8 mouse cellular contexts compared by ENCODE assay signal in the genomic region with DNA sequence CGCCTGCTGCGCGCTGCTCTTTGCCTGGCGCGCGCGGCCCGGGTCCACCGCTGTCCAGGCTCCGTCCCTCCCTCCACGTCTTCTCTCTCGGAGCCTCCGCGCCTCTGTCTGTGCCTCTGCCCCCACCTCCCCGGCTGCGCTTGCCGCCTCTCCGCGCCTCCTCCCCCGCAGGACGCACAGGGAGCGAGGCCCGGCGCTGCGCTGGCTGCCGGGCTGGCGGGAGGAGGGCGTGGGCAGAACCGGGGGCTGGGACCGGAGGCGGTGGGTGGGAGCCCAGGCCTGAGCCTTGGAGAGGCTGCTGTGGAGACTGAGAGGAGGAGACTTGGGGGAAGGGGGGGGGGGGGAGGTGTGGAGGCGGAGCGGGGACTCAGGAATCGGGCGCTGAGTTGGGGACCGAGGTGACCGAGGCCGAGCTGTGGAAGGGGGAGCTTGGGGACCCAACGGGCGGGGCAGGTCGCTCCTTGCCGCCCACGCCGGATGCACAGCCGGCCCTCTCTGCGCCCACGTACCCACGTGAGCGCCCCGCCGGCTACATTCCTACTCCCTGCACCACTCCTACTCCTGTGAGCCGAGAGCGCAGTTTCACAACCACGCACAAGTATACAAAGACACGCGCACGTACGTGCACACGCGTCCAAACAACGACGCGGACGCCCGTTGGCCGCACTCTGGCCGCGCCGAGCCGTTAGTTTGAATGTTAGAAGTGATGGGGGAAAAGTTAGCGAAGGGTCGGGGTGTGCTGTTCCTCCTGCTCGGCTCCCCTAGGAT. TPM values are rescaled to one million over a fixed set of nuclear protein-coding genes. Genes with fewer than 3 reads are reported as not detected.
A peak's percentile ranks its signal among the peaks of the same experiment; 100 is the strongest.
DNase-seq lines count a peak whose midpoint lies in the region; ATAC-seq lines count a peak whose summit lies in the region.

Nemp1 (plus strand) TSS at position 401 of the 768 bp plus-strand sequence.

- ATAC-seq in megakaryocyte-erythroid progenitor cell, adult 5-6 weeks (replicated peaks; ENCODE audit: low FRiP score, low TSS enrichment, poor library complexity, severe bottlenecking), result no peak

- DNase-seq in adipocyte (ENCODE audit: low spot score), result peak; percentile 89
- DNase-seq in embryo, embryonic 10 days (ENCODE audit: low spot score), result peak; percentile 72
- peak; percentile 89 for DNase-seq in gastrocnemius, postnatal 14 days
- peak; percentile 89 for DNase-seq in induced T-regulatory cell, adult 2 months (ENCODE audit: low read depth)
- DNase-seq in left cerebral cortex, postnatal 36 days (ENCODE audit: low spot score in 2 of 2), result peak; percentile 80 to 82
- peak; percentile 85 for DNase-seq in right cerebral cortex, postnatal 25 days
- DNase-seq in urinary bladder, postnatal 4 days (ENCODE audit: low spot score in 2 of 2), result peak; percentile 89

- intact Hi-C loops in gastrocnemius, postnatal 14 days (cut with DNase I; ENCODE audit: low total_unique reads), result no loop called here
- intact Hi-C loops in left cerebral cortex, postnatal 36 days (cut with DNase I), result loop anchor here (5.0 kb wide), 1 partner anchor 44 kb away; the partner anchor contains the start of gene Lrp1

RNA-seq across cellular contexts. Expression of gene Nemp1, which starts in this region (rescaled TPM):
- 1 to 10 TPM; 2.3 to 2.7 TPM for total RNA-seq in gastrocnemius, postnatal 14 days (2021)
- 1 to 10 TPM; 3.5 to 3.9 TPM for total RNA-seq in left cerebral cortex, postnatal 36 days (2021)
- 19.4 and 22.7 TPM in 2 replicates for total RNA-seq in megakaryocyte-erythroid progenitor cell, adult 5-6 weeks (2014; fragmentation: Nextera tagmentation)
- total RNA-seq in megakaryocyte-erythroid progenitor cell, adult 5-6 weeks (2017), result 17.6 and 35.2 TPM in 2 replicates
